Mouse (Mus musculus): ENCODE results near the gene Ablim1. TPM values are rescaled to one million over a fixed set of nuclear protein-coding genes. Genes with fewer than 3 reads are reported as not detected.

Ablim1 gene
- total RNA-seq, 2 experiments from 2014 or later, result 50.9 to 59.8 TPM

DNA sequence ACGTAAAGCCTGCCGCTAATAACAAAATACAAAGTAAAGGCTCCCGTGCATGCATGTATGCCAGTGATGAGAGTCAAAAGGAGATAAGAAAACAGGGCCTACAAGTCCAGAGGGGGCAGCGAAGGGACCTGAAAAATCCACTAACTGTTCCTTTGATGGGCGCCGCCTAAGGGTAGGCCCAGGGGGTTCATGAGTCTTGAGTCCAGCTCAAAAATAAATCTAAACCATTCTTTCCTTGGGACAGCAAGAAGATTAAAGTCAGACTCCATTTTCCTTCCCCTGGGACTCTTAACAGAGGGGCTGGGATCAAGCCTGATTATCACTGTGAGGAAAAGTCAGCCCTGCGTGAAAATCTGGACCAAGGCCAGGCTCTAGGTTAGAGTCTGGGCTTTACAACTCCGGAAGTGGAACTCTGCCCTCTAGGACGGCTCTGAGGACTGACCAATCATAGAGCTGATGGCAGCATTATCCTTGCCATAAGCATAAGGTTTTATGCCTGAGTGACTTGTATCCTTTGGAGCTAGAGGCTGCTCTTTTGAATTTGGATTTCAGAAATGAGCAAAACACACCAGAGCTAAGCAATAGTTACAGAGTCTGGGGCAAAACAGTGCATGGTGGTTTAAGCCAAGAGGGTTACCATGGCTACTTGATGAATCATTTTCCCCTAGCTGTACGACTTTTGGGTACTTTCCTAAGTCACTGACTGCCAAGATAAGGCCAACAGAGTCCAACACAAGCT lies 235.7 kb downstream of the Ablim1 start:
- no peak for DNase-seq (ENCODE audit: low spot score in 2 of 2)

DNA sequence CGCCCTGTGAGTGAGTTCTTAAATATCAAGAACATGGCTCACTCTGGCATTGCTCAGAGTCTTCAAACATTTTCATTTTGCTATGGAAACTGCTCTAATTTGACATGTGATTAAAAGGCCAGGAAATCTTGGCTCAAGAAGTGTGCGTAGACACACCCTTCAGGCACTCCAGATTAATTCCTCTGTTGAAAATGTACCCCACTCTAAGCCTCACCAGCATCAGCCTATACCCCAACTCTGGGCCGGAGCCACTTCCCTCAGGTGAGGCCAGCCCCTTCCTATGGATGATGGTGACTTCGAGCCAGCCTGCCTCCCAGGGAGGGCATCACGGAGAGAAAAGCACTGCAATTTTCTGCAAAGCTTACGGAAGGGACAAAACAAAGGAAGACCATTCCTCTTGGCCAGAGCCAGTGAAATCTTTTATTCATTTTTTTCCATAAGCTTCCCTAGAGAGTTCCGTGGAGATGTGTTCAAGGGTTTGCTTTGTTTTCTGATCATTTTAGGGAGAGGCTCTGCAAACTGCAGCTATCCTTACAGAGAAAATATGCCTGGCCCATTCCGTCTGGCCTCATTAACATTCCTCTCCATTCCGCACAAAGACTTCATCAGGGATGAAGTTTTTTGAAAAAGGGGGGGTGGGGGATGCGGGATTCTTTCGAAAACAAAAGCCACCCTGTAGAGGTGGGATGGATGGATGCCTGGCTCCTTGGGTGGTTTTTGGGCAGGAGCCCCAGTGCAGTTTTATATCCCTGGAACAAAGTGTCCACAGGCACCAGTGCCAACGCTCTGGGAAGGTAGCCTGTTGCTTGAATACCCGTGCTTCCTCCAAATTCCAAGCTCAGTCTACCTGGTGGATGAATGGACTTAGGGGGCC lies 236.7 kb downstream of the Ablim1 start:
- DNase-seq (ENCODE audit: low spot score in 2 of 2), result no peak

DNA sequence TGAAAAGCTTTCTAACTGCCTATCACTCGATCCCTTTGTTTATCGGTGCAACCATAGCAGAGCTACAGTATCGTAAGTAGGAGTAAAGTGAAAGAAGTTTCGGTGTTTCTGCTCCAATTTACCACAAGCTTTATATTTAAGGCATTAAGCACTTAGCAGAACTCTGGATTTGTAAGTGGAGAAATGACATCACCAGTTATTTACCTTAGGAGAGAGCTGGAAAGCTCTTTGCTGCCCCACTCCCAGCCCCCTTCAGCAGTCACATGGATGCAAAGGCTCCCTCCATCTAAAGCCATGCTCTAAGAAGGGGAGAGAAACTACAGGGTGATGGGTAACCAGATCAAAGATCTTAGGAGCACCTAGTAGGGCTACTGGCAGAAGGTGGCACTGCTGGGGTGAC lies 241.3 kb downstream of the Ablim1 start:
- DNase-seq (ENCODE audit: low spot score in 2 of 2), result no peak

DNA sequence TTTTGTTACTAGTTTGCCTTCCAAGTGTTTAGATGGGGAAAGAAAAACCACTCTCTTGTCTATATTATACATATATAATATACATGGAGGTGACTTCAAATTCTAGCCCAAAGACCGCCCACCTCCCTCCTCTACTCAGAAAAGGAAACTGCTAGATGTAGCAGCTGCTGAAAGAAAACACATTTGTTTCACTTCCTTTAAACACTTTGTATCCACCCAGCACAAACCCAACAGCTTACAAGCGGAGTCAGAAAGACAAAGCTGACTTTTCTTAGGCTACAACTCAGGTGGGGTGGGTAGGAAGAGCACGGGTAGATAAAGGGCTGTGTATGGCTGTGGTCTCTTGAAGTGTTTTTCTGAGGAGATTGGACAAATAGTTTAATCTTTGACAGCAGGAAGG lies 242.0 kb downstream of the Ablim1 start:
- no peak for DNase-seq (ENCODE audit: low spot score in 2 of 2)

- DNase-seq (ENCODE audit: low spot score in 2 of 2), result no peak
Measured at GRCm38 (mm10) chr19:57067108-57067613, 247.6 kb downstream of the Ablim1 start.

DNA sequence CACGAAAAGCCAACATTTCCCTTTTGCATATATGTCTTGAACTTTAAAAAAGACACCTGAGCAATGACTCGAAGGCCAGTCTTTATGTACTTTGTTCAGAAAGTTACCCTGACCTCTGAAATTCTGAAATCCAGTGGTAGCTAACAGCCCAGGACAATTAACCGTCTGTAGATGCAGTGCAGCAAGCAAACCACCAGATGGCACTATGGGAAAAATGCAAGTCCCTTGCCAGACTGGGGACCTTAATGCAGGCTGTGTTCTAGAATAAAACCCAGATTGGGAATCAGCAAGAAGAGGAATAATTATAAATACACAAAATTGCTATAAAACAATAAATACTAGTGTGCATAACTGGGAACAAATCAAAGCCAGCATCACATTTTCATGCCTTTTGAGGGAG lies 248.4 kb downstream of the Ablim1 start:
- peak; percentile 40 to 50 for DNase-seq (ENCODE audit: low spot score in 2 of 2)

DNA sequence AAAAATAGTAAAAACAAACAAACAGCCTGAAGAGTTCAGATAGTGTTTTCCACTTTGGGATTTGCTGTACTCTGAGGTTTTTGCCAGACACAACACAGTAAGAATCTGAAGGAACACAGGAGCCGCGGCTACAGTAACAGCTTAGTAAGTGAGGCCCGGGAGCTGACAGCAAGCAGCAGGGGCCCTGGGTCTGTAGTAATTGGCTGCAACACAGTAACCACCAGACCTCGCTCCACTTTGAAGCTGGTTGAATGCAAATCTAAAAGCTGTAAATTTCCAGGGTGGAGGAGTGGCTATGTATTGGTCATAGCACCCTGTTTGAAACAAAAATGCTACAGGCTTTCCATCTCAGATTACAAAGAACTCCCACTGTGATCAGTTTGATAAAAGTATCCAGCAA lies 252.0 kb downstream of the Ablim1 start:
- DNase-seq (ENCODE audit: low spot score in 2 of 2), result no peak

- DNase-seq (ENCODE audit: low spot score in 2 of 2), result no peak
Measured at GRCm38 (mm10) chr19:57059018-57059580, 255.6 kb downstream of the Ablim1 start.

DNA sequence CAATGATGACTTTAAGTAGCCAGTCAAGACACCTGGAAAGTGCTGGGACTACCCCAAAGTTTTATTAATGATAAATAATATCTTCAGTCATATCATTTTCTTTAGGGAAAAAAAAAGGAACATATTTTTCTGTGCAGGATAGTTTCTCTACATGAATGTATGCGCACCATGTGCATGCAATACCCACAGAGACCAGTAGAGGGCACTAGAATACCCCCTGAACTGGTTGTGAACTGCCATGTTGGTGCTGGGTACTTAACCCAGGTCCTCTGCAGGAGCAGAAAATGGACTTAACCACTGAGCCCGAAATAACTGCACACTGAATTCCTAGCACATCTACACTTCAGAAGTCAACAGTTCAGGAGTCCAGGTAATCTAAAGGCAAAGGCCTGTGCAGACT lies 257.2 kb downstream of the Ablim1 start:
- DNase-seq (ENCODE audit: low spot score in 2 of 2), result no peak

GRCm38 (mm10) chr19:57055215-57056120 lies 259.3 kb downstream of the Ablim1 start:
- no peak for DNase-seq (ENCODE audit: low spot score in 2 of 2)

GRCm38 (mm10) chr19:57052959-57053358 lies 261.8 kb downstream of the Ablim1 start:
- no peak for DNase-seq (ENCODE audit: low spot score in 2 of 2)

DNA sequence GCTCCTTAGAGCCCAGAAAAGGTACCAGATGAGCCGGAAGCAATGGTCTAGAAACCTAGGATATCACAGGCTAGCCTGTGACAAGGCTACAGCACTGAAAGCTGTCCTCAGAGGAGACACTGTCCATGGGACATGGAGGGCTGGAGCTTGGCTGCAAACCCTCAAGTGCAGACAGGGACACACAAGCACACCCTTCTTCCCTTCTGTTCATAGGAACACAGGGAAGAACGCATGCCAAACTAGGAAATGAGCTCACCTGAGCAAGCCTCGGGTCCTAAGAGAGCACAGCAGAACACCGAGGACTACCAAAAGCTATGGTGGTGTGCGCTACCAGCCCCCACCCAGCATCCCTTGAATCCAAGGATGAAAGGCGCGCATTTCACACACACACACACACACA lies 262.7 kb downstream of the Ablim1 start:
- no peak for DNase-seq (ENCODE audit: low spot score in 2 of 2)

GRCm38 (mm10) chr19:57049592-57050090 lies 265.1 kb downstream of the Ablim1 start:
- no peak for DNase-seq (ENCODE audit: low spot score in 2 of 2)

DNA sequence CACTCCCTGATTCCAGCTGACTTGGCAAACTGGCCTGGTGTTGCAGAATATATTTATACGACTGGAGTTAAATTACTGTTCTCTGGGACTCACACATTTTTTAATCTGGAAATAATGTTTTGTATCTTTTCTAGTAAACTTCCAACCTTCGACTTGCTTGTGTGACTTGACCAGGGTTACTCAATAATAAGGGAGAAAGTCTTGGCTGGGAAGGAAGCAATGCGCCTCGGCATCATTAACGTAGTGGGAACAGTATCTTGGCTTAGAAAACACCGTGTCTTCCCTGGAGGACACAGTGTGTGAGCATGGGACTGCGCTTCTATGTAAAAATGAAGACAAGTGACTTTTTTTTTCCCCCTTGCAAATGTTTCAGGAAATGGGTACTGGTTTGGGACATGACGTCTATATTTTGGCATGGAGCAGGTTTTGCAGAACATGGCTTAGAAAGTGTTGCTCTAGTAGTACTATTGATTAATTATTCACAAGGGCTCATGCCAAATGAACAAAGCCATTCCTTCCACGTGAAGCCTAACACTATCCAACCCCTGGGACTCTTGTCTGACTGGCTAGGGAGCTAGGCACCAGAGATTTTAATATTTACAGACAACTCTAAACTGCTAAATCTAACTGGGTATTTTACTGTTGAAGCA lies 266.9 kb downstream of the Ablim1 start:
- no peak for DNase-seq (ENCODE audit: low spot score in 2 of 2)

DNA sequence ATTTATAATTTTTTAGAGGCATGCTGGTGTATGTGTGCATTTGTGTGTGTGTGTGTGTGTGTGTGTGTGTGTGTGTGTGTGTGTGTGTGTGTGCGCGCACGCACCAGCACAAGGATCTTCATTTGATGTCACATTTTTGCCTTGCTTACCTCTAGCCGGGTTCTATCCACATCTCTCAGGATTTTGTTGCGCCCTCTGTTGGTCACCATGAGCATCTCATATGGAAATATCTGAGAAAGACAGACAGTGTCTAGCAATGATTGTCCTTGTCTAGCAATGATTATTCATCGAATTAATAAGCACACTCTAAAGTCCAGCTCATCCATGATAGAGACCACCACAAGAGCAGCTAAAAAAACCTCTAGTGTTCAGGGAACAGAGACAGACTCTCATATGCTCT lies 275.5 kb downstream of the Ablim1 start:
- no peak for DNase-seq (ENCODE audit: low spot score in 2 of 2)

GRCm38 (mm10) chr19:57036860-57037259 lies 277.9 kb downstream of the Ablim1 start:
- DNase-seq (ENCODE audit: low spot score in 2 of 2), result no peak

- peak; percentile 31 to 37 for DNase-seq (ENCODE audit: low spot score in 2 of 2)
Measured at GRCm38 (mm10) chr19:57031582-57031981, 283.1 kb downstream of the Ablim1 start.

GRCm38 (mm10) chr19:57029461-57029860 lies 285.3 kb downstream of the Ablim1 start:
- no peak for DNase-seq (ENCODE audit: low spot score in 2 of 2)

DNA sequence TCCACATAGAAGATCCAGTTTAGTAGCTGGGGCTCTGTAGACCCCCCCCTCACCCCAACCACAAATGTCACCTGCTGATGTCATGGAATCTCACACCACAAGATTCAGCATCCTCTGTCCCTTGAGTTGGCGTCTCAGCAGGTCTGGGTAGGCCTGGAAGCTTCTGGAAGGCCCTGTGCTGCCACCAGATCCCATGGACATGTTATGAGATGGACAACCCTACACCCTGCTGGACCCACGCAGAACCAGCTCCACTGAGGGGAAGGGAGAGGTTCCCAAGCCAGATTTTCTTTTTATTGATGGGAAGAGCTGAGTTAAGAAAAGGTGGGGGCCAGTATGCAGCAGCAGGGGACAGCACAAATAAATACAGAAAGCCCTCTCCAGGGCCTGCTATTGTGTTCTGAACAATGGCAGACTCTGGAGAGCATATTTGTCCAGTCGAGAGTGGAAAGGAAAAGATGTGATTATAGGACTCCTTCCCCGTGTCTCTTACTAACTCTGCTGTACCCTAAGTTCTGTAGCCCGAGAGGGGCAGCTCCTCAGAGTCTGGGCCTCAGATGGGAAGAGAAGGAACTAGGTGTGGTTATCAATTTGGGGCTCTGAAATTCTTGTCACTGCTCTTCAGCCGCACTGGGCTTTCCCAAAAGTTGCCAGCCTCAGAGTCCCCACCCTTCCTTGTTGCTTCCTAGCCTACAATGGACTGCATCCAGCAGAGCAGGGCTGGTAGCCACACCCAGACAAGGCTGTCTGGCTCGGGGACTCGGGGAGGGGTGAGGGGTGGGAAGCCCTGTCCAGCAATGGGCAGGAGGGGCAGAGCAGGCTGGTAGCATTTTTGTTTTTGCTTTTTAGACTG lies 286.2 kb downstream of the Ablim1 start:
- no peak for DNase-seq (ENCODE audit: low spot score in 2 of 2)
